Mouse (Mus musculus): ENCODE results near the gene Itsn2. TPM values are rescaled to one million over a fixed set of nuclear protein-coding genes. Genes with fewer than 3 reads are reported as not detected.
"Not testable (repeated sequence)": the region's sequence is repeated elsewhere in the genome, so short reads cannot be mapped to it uniquely, and the experiment has no call there.

The Itsn2 gene
- total and polyA plus RNA-seq, 3 experiments = 27.9 to 48.1 (median 44.4) TPM

- TF ChIP-seq JUND (conservative IDR thresholded peaks at IDR 0.05; ENCODE audit: low read depth, low read length) (no peak), MEF2A (IDR thresholded peaks at IDR 0.05; ENCODE audit: borderline replicate concordance, low read depth, low read length) (no peak), RAD21 (IDR thresholded peaks at IDR 0.05; ENCODE audit: low read depth, low read length) (no peak), USF1 (IDR thresholded peaks at IDR 0.05; ENCODE audit: low read depth, low read length) (no peak), ZNF384 (IDR thresholded peaks at IDR 0.05; ENCODE audit: low read depth, low read length) (no peak), MXI1 (IDR thresholded peaks at IDR 0.05; ENCODE audit: low read depth, low read length) (no peak)
- in situ Hi-C loops (cut with MboI; ENCODE audit: low pct_ligation_motif_present, low pct_unique_long_range_greater_than_20kb, low sequenced_read_pairs) (loop anchor here (10.0 to 25.0 kb wide), 3 partner anchors 310 to 610 kb away; partner anchors contain the start of genes Cenpo, Dnajc27 and Ptrhd1), dilution Hi-C loops (cut with MboI; ENCODE audit: extremely low pct_ligation_motif_present, extremely low pct_unique_long_range_greater_than_20kb, low sequenced_read_pairs) (no loop called here)
- 0 out of 4 replicates have a peak, but pooled peaks cover 0 to 5% of the 10 kb centered on the region in 2 experiments for H3K4me1 ChIP-seq (ENCODE audit: control insufficient read depth in 1 of 2, insufficient read depth in 2 of 2)
- H3K4me2 ChIP-seq (ENCODE audit: insufficient read depth, low read depth, poor library complexity, severe bottlenecking) = no peak overlapping the region
- no peak for DNase-seq (ENCODE audit: extremely low read depth)
- no peaks in the 10 kb centered on the region for H3K27me3 ChIP-seq (replicated peaks)
- no peak overlapping the region for H3K9ac ChIP-seq (ENCODE audit: insufficient read depth, low read depth)
- H3K36me3 ChIP-seq (replicated peaks in 1 of 2; ENCODE audit: control insufficient read depth in 1 of 2, insufficient read depth in 1 of 2, low read length in 1 of 2) = no peaks in the 10 kb centered on the region
- H3K79me2 ChIP-seq (replicated peaks; ENCODE audit: control insufficient read depth, extremely low read depth, insufficient read depth, poor library complexity, severe bottlenecking) = no peaks in the 10 kb centered on the region
- no peak overlapping the region for H3K4me3 ChIP-seq (replicated peaks in 1 of 3; ENCODE audit: low read depth in 2 of 3, low read length in 2 of 3, poor library complexity in 1 of 3)
- no peak overlapping the region for H3K27ac ChIP-seq (ENCODE audit: insufficient read depth, low read depth)
- H3K9me3 ChIP-seq (replicated peaks; ENCODE audit: low read length) = no peaks in the 10 kb centered on the region
Observed at GRCm38 (mm10) chr12:4547557-4547956, 44.9 kb upstream of the Itsn2 start.

- H3K4me3 ChIP-seq (replicated peaks in 1 of 3; ENCODE audit: low read depth in 2 of 3, low read length in 2 of 3, poor library complexity in 1 of 3) = peak overlapping the region; percentile 28 to 41 (median 38)
- TF ChIP-seq ZNF384 (IDR thresholded peaks at IDR 0.05; ENCODE audit: low read depth, low read length) = no peak; the same call in 1 of the 2 replicates
- peak; percentile 44 to 95; a peak in 3 of 4 replicates for TF ChIP-seq CTCF (conservative IDR thresholded peaks at IDR 0.05 in 1 of 2, IDR thresholded peaks at IDR 0.05 in 1 of 2; ENCODE audit: low read depth in 2 of 2, low read length in 2 of 2)
- TF ChIP-seq SMC3 (IDR thresholded peaks at IDR 0.05; ENCODE audit: low read depth, low read length) = peak; percentile 82
- H3K9me3 ChIP-seq (replicated peaks; ENCODE audit: low read length) = no peaks in the 10 kb centered on the region
- DNase-seq (ENCODE audit: extremely low read depth) = peak; percentile 93
- H3K36me3 ChIP-seq (replicated peaks in 1 of 2; ENCODE audit: control insufficient read depth in 1 of 2, insufficient read depth in 1 of 2, low read length in 1 of 2) = no peaks in the 10 kb centered on the region
- in situ Hi-C loops (cut with MboI; ENCODE audit: low pct_ligation_motif_present, low pct_unique_long_range_greater_than_20kb, low sequenced_read_pairs) (loop anchor here (10.0 to 25.0 kb wide), 3 partner anchors 311 to 611 kb away; partner anchors contain the start of genes Cenpo, Dnajc27 and Ptrhd1), dilution Hi-C loops (cut with MboI; ENCODE audit: extremely low pct_ligation_motif_present, extremely low pct_unique_long_range_greater_than_20kb, low sequenced_read_pairs) (no loop called here)
- H3K9ac ChIP-seq (ENCODE audit: insufficient read depth, low read depth) = peak overlapping the region; percentile 63
- H3K27ac ChIP-seq (ENCODE audit: insufficient read depth, low read depth) = no peak overlapping the region
- peak overlapping the region; percentile 51 for H3K4me2 ChIP-seq (ENCODE audit: insufficient read depth, low read depth, poor library complexity, severe bottlenecking)
- no peaks in the 10 kb centered on the region for H3K79me2 ChIP-seq (replicated peaks; ENCODE audit: control insufficient read depth, extremely low read depth, insufficient read depth, poor library complexity, severe bottlenecking)
- H3K4me1 ChIP-seq (ENCODE audit: control insufficient read depth in 1 of 2, insufficient read depth in 2 of 2) = 0 out of 4 replicates have a peak, but pooled peaks cover 0 to 5% of the 10 kb centered on the region in 2 experiments
- no peaks in the 10 kb centered on the region for H3K27me3 ChIP-seq (replicated peaks)
Observed at GRCm38 (mm10) chr12:4548053-4549013, 44.1 kb upstream of the Itsn2 start.

- in situ Hi-C loops (cut with MboI; ENCODE audit: low pct_ligation_motif_present, low pct_unique_long_range_greater_than_20kb, low sequenced_read_pairs); H3K9ac ChIP-seq (ENCODE audit: insufficient read depth, low read depth); H3K27me3 ChIP-seq (replicated peaks); H3K79me2 ChIP-seq (replicated peaks; ENCODE audit: control insufficient read depth, extremely low read depth, insufficient read depth, poor library complexity, severe bottlenecking); dilution Hi-C loops (cut with MboI; ENCODE audit: extremely low pct_ligation_motif_present, extremely low pct_unique_long_range_greater_than_20kb, low sequenced_read_pairs); H3K27ac ChIP-seq (ENCODE audit: insufficient read depth, low read depth); DNase-seq (ENCODE audit: extremely low read depth); H3K4me3 ChIP-seq (replicated peaks in 1 of 3; ENCODE audit: low read depth in 2 of 3, low read length in 2 of 3, poor library complexity in 1 of 3); H3K4me2 ChIP-seq (ENCODE audit: insufficient read depth, low read depth, poor library complexity, severe bottlenecking); H3K4me1 ChIP-seq (ENCODE audit: control insufficient read depth in 1 of 2, insufficient read depth in 2 of 2); H3K9me3 ChIP-seq (replicated peaks; ENCODE audit: low read length); H3K36me3 ChIP-seq (replicated peaks in 1 of 2; ENCODE audit: control insufficient read depth in 1 of 2, insufficient read depth in 1 of 2, low read length in 1 of 2): not testable (repeated sequence)
Observed at GRCm38 (mm10) chr12:4553704-4554103, 38.7 kb upstream of the Itsn2 start.
